Mouse (Mus musculus) ovary, adult 2 months (tissue): Measurements from ENCODE around the gene Slc39a7. TPM values are rescaled to one million over a fixed set of nuclear protein-coding genes. Genes with fewer than 3 reads are reported as not detected.

Experiments used
- polyA plus RNA-seq: library from polyadenylated mRNA; depleted of rRNA; stranded (reverse); fragments of >200 nt; gene quantifications from 2 replicates; pipeline ENCODE4 v1.2.3, GENCODE M21; 2012; rRNA removed

The Slc39a7 gene
- 301 and 303 TPM in 2 replicates for polyA plus RNA-seq

GRCm38 (mm10) chr17:34031465-34032173 lies at the start of gene Slc39a7, which contains the start of gene Rxrb:
Gene Slc39a7 (minus strand): TSS chr17:34031682.
Gene Rxrb (plus strand): TSS chr17:34031812.

DNA sequence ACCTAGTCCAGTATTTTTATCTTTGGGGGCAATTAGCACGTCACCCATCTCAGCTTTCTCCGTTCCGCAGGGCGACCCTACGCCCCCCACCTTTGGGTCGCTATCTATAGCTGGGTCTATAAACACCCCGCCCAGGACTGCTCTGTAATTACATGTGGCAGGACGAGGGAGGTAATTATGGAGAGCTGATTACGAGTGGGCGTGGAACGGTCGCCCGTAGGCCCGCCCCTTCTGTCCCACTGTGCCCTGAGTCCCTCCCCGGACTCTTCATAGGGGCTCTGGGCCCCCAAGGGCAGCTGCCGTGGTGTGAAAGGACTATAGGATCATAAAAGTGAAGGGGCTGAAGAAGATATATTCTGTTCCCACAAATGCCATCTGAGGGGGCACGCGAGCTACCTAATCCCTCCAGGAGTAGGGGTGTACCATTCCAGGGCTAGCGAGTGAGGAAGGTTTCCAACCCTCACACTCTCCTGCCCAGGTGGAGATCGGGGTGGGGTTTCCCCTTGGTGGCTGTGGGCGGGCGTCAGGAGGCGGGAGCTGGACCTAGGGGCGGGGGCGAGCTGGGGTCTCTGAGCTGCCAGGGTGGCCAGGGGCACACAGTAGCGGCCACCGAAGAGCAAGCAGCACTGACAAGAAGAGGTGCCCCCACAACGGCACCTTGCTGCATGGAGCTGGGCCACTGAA lies 7.5 kb upstream of the Slc39a7 start, which contains the start of gene Col11a2:
Col11a2 (plus strand) TSS at position 560 of the 684 bp plus-strand sequence.

DNA sequence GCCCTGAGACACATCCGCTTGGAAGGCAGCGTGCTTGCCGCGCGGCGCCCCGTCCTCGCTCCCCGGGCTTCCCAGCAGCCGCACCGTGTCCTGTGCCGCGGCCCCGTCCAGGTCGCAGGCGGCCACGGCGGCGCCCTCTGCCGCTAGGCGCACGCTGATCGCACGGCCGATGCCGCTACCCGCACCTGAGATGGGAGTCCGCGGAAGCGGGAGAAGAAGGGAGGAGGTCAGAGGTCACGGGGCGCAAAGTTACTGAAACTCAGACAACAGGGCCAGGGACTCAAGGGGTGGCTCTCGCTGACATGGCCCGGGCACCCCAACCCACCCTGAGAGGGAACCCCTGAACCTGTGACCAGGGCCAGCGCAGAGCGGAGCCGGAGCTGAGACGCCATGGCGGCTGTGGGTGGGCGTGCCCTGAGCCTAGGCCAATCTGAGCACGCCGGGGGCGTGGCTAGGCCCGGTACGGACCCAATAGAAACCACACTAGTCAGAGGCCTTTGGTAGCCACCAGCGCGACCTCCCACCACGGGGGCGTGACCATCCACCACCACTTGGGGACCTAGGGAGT lies 3.7 kb downstream of the Slc39a7 start, which contains the start of gene H2-Ke6:
H2-Ke6 (minus strand) TSS at position 405 of the 568 bp plus-strand sequence.

GRCm38 (mm10) chr17:34024317-34024821 lies 7.1 kb downstream of the Slc39a7 start, which contains the start of gene Ring1:
Gene Ring1 (minus strand): TSS chr17:34024680.

GRCm38 (mm10) chr17:34000150-34000537 lies 31.3 kb downstream of the Slc39a7 start, which contains the start of gene H2-K1:
Gene H2-K1 (minus strand): TSS chr17:34000347.

Other genes starting within 250 kb of the Slc39a7 start
- 133 and 185 TPM in 2 replicates for gene Angptl4, start 249.9 kb downstream of the Slc39a7 start, polyA plus RNA-seq
- gene Kank3, start 221.2 kb downstream of the Slc39a7 start, polyA plus RNA-seq, result 193 and 200 TPM in 2 replicates
- 1,023 and 1,245 TPM in 2 replicates for gene Rps28, start 207.1 kb downstream of the Slc39a7 start, polyA plus RNA-seq
- 549 and 689 TPM in 2 replicates for gene Ndufa7, start 207.1 kb downstream of the Slc39a7 start, polyA plus RNA-seq
- gene Cd320, start 188.6 kb downstream of the Slc39a7 start, polyA plus RNA-seq, result 124 and 183 TPM in 2 replicates
- not detected in 2 replicates for gene Gm7029, start 157.8 kb downstream of the Slc39a7 start, polyA plus RNA-seq
- 12.1 and 15.3 TPM in 2 replicates for gene Kifc1, start 141.0 kb downstream of the Slc39a7 start, polyA plus RNA-seq
- 0.43 TPM in 1 of 2 replicates, not detected in the other for gene Platr17, start 126.5 kb downstream of the Slc39a7 start, polyA plus RNA-seq
- 53.9 and 59.5 TPM in 2 replicates for gene Daxx, start 122.3 kb downstream of the Slc39a7 start, polyA plus RNA-seq
- 189 and 212 TPM in 2 replicates for gene Tapbp, start 115.8 kb downstream of the Slc39a7 start, polyA plus RNA-seq
- 105 and 109 TPM in 2 replicates for gene Zbtb22, start 115.8 kb downstream of the Slc39a7 start, polyA plus RNA-seq
- gene Rgl2, start 102.1 kb downstream of the Slc39a7 start, polyA plus RNA-seq, result 212 and 227 TPM in 2 replicates
- gene Pfdn6, start 91.3 kb downstream of the Slc39a7 start, polyA plus RNA-seq, result 18.3 and 18.5 TPM in 2 replicates
- 26.7 and 33.0 TPM in 2 replicates for gene Wdr46, start 91.0 kb downstream of the Slc39a7 start, polyA plus RNA-seq
- gene B3galt4, start 80.2 kb downstream of the Slc39a7 start, polyA plus RNA-seq, result 13.9 and 15.3 TPM in 2 replicates
- gene Vps52, start 75.9 kb downstream of the Slc39a7 start, polyA plus RNA-seq, result 65.4 and 80.8 TPM in 2 replicates
- gene Rps18, start 75.7 kb downstream of the Slc39a7 start, polyA plus RNA-seq, result 733 and 1,224 TPM in 2 replicates
- gene H2-K1, start 31.3 kb downstream of the Slc39a7 start, polyA plus RNA-seq, result 968 and 1,399 TPM in 2 replicates
- 133 and 190 TPM in 2 replicates for gene Ring1, start 7.0 kb downstream of the Slc39a7 start, polyA plus RNA-seq
- 161 and 192 TPM in 2 replicates for gene H2-Ke6, start 3.6 kb downstream of the Slc39a7 start, polyA plus RNA-seq
- 85.3 and 124 TPM in 2 replicates for gene Rxrb, start 130 bp upstream of the Slc39a7 start, polyA plus RNA-seq
- 1.5 and 2.2 TPM in 2 replicates for gene Col11a2, start 7.8 kb upstream of the Slc39a7 start, polyA plus RNA-seq
- gene H2-Oa, start 60.7 kb upstream of the Slc39a7 start, polyA plus RNA-seq, result 4.3 and 5.2 TPM in 2 replicates
- gene H2-DMa, start 87.9 kb upstream of the Slc39a7 start, polyA plus RNA-seq, result 27.4 and 34.5 TPM in 2 replicates
- gene Brd2, start 91.0 kb upstream of the Slc39a7 start, polyA plus RNA-seq, result 98.9 and 139 TPM in 2 replicates
- 4.9 and 5.2 TPM in 2 replicates for gene H2-DMb2, start 111.6 kb upstream of the Slc39a7 start, polyA plus RNA-seq
- 37.1 and 46.2 TPM in 2 replicates for gene H2-DMb1, start 121.4 kb upstream of the Slc39a7 start, polyA plus RNA-seq
- gene Tap1, start 155.9 kb upstream of the Slc39a7 start, polyA plus RNA-seq, result 31.1 and 34.5 TPM in 2 replicates
- 33.5 and 45.8 TPM in 2 replicates for gene Psmb9, start 156.1 kb upstream of the Slc39a7 start, polyA plus RNA-seq
- 53.0 and 66.5 TPM in 2 replicates for gene Psmb8, start 166.0 kb upstream of the Slc39a7 start, polyA plus RNA-seq
- gene Tap2, start 171.8 kb upstream of the Slc39a7 start, polyA plus RNA-seq, result 45.6 and 51.9 TPM in 2 replicates
- 4.7 and 5.5 TPM in 2 replicates for gene H2-Ob, start 207.2 kb upstream of the Slc39a7 start, polyA plus RNA-seq
- gene H2-Ab1, start 226.0 kb upstream of the Slc39a7 start, polyA plus RNA-seq, result 1,005 and 1,153 TPM in 2 replicates